Mouse (Mus musculus): Measurements from ENCODE around the gene Tmem160. TPM values are rescaled to one million over a fixed set of nuclear protein-coding genes. Genes with fewer than 3 reads are reported as not detected.

Tmem160 gene
- polyA plus RNA-seq, 1 experiment from 2014 or later = 43.0 TPM

DNA sequence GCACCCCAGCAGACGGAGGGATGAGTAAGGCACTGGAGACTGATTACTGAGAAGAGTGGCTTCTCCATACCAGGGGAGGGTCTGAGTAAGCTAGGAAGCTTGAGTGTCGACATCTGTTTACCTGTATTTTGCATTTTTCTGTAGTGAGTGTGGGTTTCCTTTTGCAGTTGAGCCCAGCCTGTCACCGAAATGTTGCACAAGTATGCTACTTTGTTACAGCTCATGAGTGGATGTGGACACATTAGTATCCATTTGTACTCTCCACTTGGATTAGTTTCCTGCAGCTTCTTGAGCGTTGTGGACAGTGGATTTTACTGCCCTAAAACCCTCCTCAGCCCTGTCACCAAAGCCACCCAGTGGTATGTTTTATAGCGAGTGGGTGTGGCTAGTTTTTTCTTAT is 33.9 kb upstream of the Tmem160 start:
- Histone ChIP-seq H3K4me2 (ENCODE audit: low read depth, low read length) (no peak overlapping the region), H3K9ac (replicated peaks) (no peak overlapping the region), H3K36me3 (replicated peaks; ENCODE audit: insufficient read depth, low read length) (peaks cover 74% of the 10 kb centered on the region), H3K4me1 (ENCODE audit: insufficient read depth) (peaks cover 32% of the 10 kb centered on the region), H3K4me3 (ENCODE audit: low read depth, low read length) (no peak overlapping the region), H3K27ac (ENCODE audit: low read depth) (0 out of 2 replicates have a peak overlapping the region, but pooled peaks have one; percentile 19), H3K9me3 (ENCODE audit: low read length) (no peaks in the 10 kb centered on the region), H3K27me3 (ENCODE audit: insufficient read depth, low read length) (no peaks in the 10 kb centered on the region)
- ATAC-seq (0 out of 2 replicates have a peak, but pooled peaks have one; percentile 5), DNase-seq (no peak)
- no peak for TF ChIP-seq EP300 (IDR thresholded peaks at IDR 0.05; ENCODE audit: low read depth)
- WGBS (ENCODE audit: insufficient replicate concordance) = 81% methylated on average over 5 of the region's 5 CpGs

DNA sequence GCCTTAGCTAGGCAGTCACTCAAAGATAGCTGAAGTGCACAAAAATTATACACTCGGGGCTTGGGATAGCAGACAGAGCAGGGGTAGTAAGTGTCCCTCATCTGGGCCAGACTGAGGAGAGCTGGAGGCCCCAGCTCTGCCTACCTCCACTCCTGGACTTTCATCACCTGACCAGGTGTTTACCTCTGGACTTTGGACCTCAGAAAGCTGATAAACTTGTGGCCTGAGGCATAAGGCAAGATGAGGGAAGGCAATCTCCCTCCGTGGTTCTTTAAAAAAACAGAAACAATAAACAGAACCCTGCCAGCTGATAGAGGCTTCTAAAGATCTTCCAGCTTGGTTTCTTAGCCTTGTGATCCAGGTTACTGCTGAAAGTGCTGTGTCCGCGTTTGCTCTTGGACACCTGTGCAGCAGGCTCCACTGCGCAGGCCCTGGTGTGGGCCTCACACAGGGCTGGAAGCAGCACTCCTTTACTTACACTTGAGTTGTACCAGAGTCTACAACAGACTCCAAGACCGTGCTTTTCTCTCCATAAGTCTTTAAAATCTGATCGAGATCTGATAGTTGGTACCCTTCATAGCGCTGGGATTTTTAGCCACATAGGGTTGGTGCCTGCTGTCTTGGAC is 32.0 kb upstream of the Tmem160 start:
- ATAC-seq (peak; percentile 58; the same call in 1 of the 2 replicates), DNase-seq (no peak)
- H3K27ac ChIP-seq (ENCODE audit: low read depth) = no peak overlapping the region; the same call in 1 of the 2 replicates
- peaks cover 90% of the 10 kb centered on the region for H3K36me3 ChIP-seq (replicated peaks; ENCODE audit: insufficient read depth, low read length)
- H3K4me1 ChIP-seq (ENCODE audit: insufficient read depth) = peaks cover 29% of the 10 kb centered on the region
- no peak overlapping the region for H3K4me2 ChIP-seq (ENCODE audit: low read depth, low read length)
- TF ChIP-seq CTCF (IDR thresholded peaks at IDR 0.05; ENCODE audit: low read depth) (no peak), EP300 (IDR thresholded peaks at IDR 0.05; ENCODE audit: low read depth) (no peak)
- no peak overlapping the region for H3K4me3 ChIP-seq (ENCODE audit: low read depth, low read length)
- H3K9me3 ChIP-seq (ENCODE audit: low read length) = no peaks in the 10 kb centered on the region
- H3K9ac ChIP-seq (replicated peaks) = no peak overlapping the region
- WGBS (ENCODE audit: insufficient replicate concordance) = 83% methylated on average over 8 of the region's 8 CpGs
- H3K27me3 ChIP-seq (ENCODE audit: insufficient read depth, low read length) = no peaks in the 10 kb centered on the region

DNA sequence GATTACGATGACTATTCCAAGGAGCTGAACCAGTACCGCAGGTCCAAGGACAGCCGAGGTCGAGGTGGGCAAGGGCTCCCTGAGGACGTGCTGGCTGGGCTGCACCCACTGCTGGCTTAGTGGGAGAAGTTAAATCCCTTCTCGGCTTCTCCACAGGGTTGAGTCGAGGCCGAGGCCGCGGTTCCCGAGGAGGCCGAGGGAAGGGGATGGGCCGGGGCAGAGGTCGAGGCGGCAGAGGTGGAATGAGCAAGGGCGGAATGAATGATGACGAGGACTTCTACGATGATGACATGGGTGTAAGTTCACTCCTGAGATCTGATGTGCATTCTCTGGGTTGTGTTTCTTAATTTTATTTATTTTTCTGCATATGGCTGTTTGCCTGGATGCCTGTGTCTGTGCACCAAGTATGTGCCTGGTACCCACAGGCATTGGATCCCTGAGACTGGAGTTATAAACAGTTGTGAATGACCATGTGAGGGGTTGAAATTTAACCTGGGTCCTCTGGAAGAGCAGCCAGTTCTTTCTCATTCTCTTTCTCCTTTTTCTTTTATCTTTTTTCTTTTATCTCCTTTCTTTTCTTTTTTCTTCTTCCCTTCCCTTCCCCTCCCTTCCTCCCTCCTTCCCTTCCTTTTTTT is 30.2 kb upstream of the Tmem160 start:
- ATAC-seq (no peak), DNase-seq (no peak)
- Histone ChIP-seq H3K27ac (ENCODE audit: low read depth) (no peak overlapping the region), H3K4me3 (ENCODE audit: low read depth, low read length) (no peak overlapping the region), H3K27me3 (ENCODE audit: insufficient read depth, low read length) (no peaks in the 10 kb centered on the region), H3K9me3 (ENCODE audit: low read length) (no peaks in the 10 kb centered on the region), H3K36me3 (replicated peaks; ENCODE audit: insufficient read depth, low read length) (peaks cover 96% of the 10 kb centered on the region), H3K4me1 (ENCODE audit: insufficient read depth) (peaks cover 18% of the 10 kb centered on the region), H3K9ac (replicated peaks) (no peak overlapping the region), H3K4me2 (ENCODE audit: low read depth, low read length) (no peak overlapping the region)
- no peak for TF ChIP-seq CTCF (IDR thresholded peaks at IDR 0.05; ENCODE audit: low read depth)
- TF ChIP-seq EP300 (IDR thresholded peaks at IDR 0.05; ENCODE audit: low read depth) = no peak
- WGBS (ENCODE audit: insufficient replicate concordance) = 81% methylated on average over 18 of the region's 18 CpGs

DNA sequence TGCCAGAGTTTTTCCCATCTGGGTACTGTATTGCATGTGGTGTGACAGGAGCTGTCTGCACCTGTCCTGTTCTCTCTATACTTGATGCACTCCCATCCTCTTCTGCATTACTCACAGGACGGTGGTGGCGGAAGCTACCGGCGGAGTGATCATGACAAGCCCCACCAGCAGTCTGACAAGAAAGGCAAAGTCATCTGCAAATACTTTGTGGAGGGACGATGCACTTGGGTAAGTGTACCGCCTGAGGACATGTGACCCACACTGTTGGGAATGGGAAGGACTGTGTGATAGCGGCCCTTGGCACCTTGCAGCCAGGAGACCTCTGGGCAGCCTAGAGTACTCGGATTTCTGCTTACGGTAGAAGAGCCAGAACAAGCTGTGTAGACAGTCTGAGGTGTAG is 28.8 kb upstream of the Tmem160 start:
- no peak for DNase-seq
- Histone ChIP-seq H3K4me2 (ENCODE audit: low read depth, low read length) (no peak overlapping the region), H3K36me3 (replicated peaks; ENCODE audit: insufficient read depth, low read length) (peaks cover 97% of the 10 kb centered on the region), H3K4me3 (ENCODE audit: low read depth, low read length) (no peak overlapping the region), H3K9ac (replicated peaks) (no peak overlapping the region), H3K9me3 (ENCODE audit: low read length) (no peaks in the 10 kb centered on the region), H3K27me3 (ENCODE audit: insufficient read depth, low read length) (no peaks in the 10 kb centered on the region), H3K27ac (ENCODE audit: low read depth) (no peak overlapping the region), H3K4me1 (ENCODE audit: insufficient read depth) (peaks cover 15% of the 10 kb centered on the region)
- 92% methylated on average over 9 of the region's 9 CpGs for WGBS (ENCODE audit: insufficient replicate concordance)
- TF ChIP-seq EP300 (IDR thresholded peaks at IDR 0.05; ENCODE audit: low read depth) (no peak), CTCF (IDR thresholded peaks at IDR 0.05; ENCODE audit: low read depth) (no peak)
- no peak for ATAC-seq

DNA sequence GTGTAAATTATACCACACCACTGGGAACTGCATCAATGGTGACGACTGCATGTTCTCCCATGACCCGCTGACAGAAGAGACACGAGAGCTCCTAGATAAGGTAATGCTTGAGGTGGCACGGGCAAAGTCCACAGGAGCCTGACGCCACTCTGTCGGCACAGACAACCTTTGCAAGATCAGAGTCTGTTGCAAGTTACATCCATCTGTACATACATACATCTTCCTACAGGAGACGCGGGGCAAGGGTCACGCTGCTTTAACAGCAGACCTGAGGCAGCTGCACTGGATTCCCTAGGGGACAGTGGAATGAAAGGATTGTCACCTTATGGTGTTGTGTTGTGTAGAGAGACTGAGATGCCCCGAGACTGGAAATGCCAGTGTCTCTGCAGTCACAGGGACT is 26.9 kb upstream of the Tmem160 start:
- H3K4me3 ChIP-seq (ENCODE audit: low read depth, low read length) = no peak overlapping the region
- TF ChIP-seq EP300 (IDR thresholded peaks at IDR 0.05; ENCODE audit: low read depth) (no peak), CTCF (IDR thresholded peaks at IDR 0.05; ENCODE audit: low read depth) (no peak)
- H3K36me3 ChIP-seq (replicated peaks; ENCODE audit: insufficient read depth, low read length) = peaks cover 97% of the 10 kb centered on the region
- no peak overlapping the region for H3K27ac ChIP-seq (ENCODE audit: low read depth)
- no peak overlapping the region for H3K9ac ChIP-seq (replicated peaks)
- DNase-seq (no peak), ATAC-seq (no peak)
- H3K27me3 ChIP-seq (ENCODE audit: insufficient read depth, low read length) = no peaks in the 10 kb centered on the region
- no peak overlapping the region for H3K4me2 ChIP-seq (ENCODE audit: low read depth, low read length)
- no peaks in the 10 kb centered on the region for H3K9me3 ChIP-seq (ENCODE audit: low read length)
- WGBS (ENCODE audit: insufficient replicate concordance) = 78% methylated on average over 10 of the region's 10 CpGs
- peaks cover 7% of the 10 kb centered on the region for H3K4me1 ChIP-seq (ENCODE audit: insufficient read depth)

DNA sequence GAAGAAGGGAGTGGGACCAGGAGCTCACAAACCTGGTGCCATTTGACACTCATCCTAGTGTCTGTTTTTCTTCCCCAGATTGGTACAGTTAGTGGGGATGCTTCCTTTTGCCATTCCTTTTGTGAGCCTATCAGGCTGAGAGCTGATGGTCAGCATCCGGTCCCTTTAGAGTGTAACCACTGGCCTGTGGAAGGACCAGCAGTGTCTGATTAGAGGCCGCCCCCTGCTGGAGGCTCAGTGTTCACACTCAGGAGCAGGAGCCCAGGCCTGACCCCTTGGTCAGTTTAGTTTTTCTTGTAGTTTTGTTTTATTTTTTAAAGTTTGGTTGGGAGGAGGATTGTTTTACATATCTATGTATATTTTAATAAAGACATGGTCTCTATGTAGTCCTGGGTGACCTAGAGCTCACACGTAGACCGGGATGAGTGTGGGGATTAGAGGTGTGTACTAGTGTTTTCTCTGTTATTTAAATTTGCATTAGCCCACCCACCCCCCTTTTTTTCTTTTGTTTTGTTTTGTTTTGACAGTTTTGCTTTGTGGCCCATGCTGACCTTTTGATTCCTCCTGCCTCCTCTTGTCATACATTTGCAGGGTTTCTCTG is 26.4 kb upstream of the Tmem160 start:
- WGBS (ENCODE audit: insufficient replicate concordance) = 61% methylated on average over 4 of the region's 4 CpGs
- Histone ChIP-seq H3K9ac (replicated peaks) (no peak overlapping the region), H3K4me3 (ENCODE audit: low read depth, low read length) (no peak overlapping the region), H3K36me3 (replicated peaks; ENCODE audit: insufficient read depth, low read length) (peaks cover 97% of the 10 kb centered on the region), H3K9me3 (ENCODE audit: low read length) (no peaks in the 10 kb centered on the region), H3K27ac (ENCODE audit: low read depth) (no peak overlapping the region), H3K4me2 (ENCODE audit: low read depth, low read length) (no peak overlapping the region), H3K4me1 (ENCODE audit: insufficient read depth) (peaks cover 2% of the 10 kb centered on the region), H3K27me3 (ENCODE audit: insufficient read depth, low read length) (no peaks in the 10 kb centered on the region)
- DNase-seq (peak; percentile 88), ATAC-seq (peak; percentile 81)
- TF ChIP-seq CTCF (IDR thresholded peaks at IDR 0.05; ENCODE audit: low read depth) (peak; percentile 93), EP300 (IDR thresholded peaks at IDR 0.05; ENCODE audit: low read depth) (no peak)

Data from liver, postnatal 0 days (tissue).